ENCODE assay signal across 8 mouse cellular contexts in the genomic region with DNA sequence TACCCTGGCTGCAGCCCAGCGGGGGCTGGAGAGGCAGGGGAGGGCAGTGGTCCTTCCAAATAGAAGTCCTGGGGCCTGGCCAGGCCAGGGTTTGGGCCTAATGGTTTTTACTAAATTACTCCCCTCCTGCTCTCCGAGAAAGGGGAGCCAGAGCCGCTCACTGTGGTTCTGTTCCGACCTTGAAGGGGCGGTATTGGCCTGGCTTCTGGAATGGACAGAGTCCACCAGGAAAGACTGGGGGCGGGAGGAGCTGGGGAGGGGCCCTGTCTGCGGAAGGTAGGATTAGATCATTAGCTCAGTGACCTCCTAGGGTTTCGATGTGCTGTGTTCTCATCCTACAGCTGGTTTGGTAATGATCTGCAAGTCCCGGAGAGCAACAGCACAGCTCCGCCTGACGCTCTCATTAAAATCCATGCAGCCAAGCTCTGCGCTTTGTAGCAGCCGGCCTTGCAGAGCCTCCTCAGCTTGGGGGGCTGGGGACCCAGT. TPM values are rescaled to one million over a fixed set of nuclear protein-coding genes. Genes with fewer than 3 reads are reported as not detected.
DNase-seq lines count a peak whose midpoint lies in the region; ATAC-seq lines count a peak whose summit lies in the region.
"Had no signal": no experiment of that assay in that cellular context is flagged by ENCODE, and none has a peak within 500 bp of the region (broad histone marks: within the 10 kb centered on the region; RNA-seq: fewer than 3 reads in every experiment).

No protein-coding gene starts in this region.

- H3K9ac ChIP-seq in lung, embryonic 15.5 days, result no peak overlapping the region
- peak overlapping the region; percentile 35 for H3K9ac ChIP-seq in heart, embryonic 14.5 days (ENCODE audit: low read length)
- peak overlapping the region; percentile 30; the same call in 1 of the 2 replicates for H3K9ac ChIP-seq in neural tube, embryonic 15.5 days (replicated peaks)

- peaks cover 57% of the 10 kb centered on the region for H3K4me1 ChIP-seq in lung, embryonic 15.5 days
- H3K4me1 ChIP-seq in heart, embryonic 14.5 days (ENCODE audit: control insufficient read depth in 2 of 2, insufficient read depth in 2 of 2, low read length in 2 of 2), result peaks cover 50 to 55% of the 10 kb centered on the region in 2 experiments
- peaks cover 58% of the 10 kb centered on the region for H3K4me1 ChIP-seq in neural tube, embryonic 15.5 days

- H3K9me3 ChIP-seq in lung, embryonic 15.5 days, result no peaks in the 10 kb centered on the region
- H3K9me3 ChIP-seq in heart, embryonic 14.5 days (ENCODE audit: control insufficient read depth, low read length), result no peaks in the 10 kb centered on the region
- H3K9me3 ChIP-seq in neural tube, embryonic 15.5 days (replicated peaks), result no peaks in the 10 kb centered on the region

- H3K36me3 ChIP-seq in lung, embryonic 15.5 days, result peaks cover 41% of the 10 kb centered on the region
- H3K36me3 ChIP-seq in heart, embryonic 14.5 days (ENCODE audit: control insufficient read depth, insufficient read depth, low read length), result peaks cover 49% of the 10 kb centered on the region
- H3K36me3 ChIP-seq in neural tube, embryonic 15.5 days, result peaks cover 26% of the 10 kb centered on the region

- no peak for DNase-seq in lung, postnatal 25 days (ENCODE audit: low spot score)
- DNase-seq in kidney, postnatal 10 days, result peak; percentile 73
- DNase-seq in right cerebral cortex, adult 2 months (ENCODE audit: low spot score in 2 of 2), result no peak
- DNase-seq in B cell, adult 2 months, result no peak

- H3K4me3 ChIP-seq in lung, embryonic 15.5 days, result no peak overlapping the region
- H3K4me3 ChIP-seq in heart, embryonic 14.5 days (ENCODE audit: control insufficient read depth in 1 of 2, insufficient read depth in 1 of 2, low read depth in 1 of 2, low read length in 2 of 2), result no peak overlapping the region
- no peak overlapping the region for H3K4me3 ChIP-seq in neural tube, embryonic 15.5 days (replicated peaks)

- peak overlapping the region; percentile 65 for H3K27ac ChIP-seq in lung, embryonic 15.5 days
- peak overlapping the region; percentile 76 to 90 for H3K27ac ChIP-seq in heart, embryonic 14.5 days (replicated peaks in 1 of 2; ENCODE audit: control insufficient read depth in 1 of 2, insufficient read depth in 1 of 2, low read depth in 2 of 2, low read length in 2 of 2)
- H3K27ac ChIP-seq in neural tube, embryonic 15.5 days (replicated peaks), result peak overlapping the region; percentile 86

- 37% methylated on average over 13 of the region's 13 CpGs for WGBS in lung, embryonic 15.5 days
- 41% methylated on average over 13 of the region's 13 CpGs for WGBS in heart, embryonic 14.5 days
- 13% methylated on average over 13 of the region's 13 CpGs for WGBS in neural tube, embryonic 15.5 days

- no peak overlapping the region for H3K4me2 ChIP-seq in lung, embryonic 15.5 days
- H3K4me2 ChIP-seq in heart, embryonic 14.5 days (ENCODE audit: low read length), result no peak overlapping the region
- H3K4me2 ChIP-seq in neural tube, embryonic 15.5 days, result peak overlapping the region; percentile 2; the same call in 1 of the 2 replicates

- H3K27me3 ChIP-seq in lung, embryonic 15.5 days, result no peaks in the 10 kb centered on the region
- H3K27me3 ChIP-seq in heart, embryonic 14.5 days (ENCODE audit: control insufficient read depth, insufficient read depth, low read length), result no peaks in the 10 kb centered on the region
- no peaks in the 10 kb centered on the region for H3K27me3 ChIP-seq in neural tube, embryonic 15.5 days (replicated peaks)

- no peak for ATAC-seq in lung, embryonic 15.5 days (ENCODE audit: borderline replicate concordance, extremely low read depth, low FRiP score, low TSS enrichment)
- ATAC-seq in heart, embryonic 14.5 days (ENCODE audit: insufficient number of reproducible peaks, insufficient read depth, low FRiP score, low read depth), result no peak
- peak; percentile 45 for ATAC-seq in neural tube, embryonic 15.5 days (ENCODE audit: low FRiP score)

RNA-seq across cellular contexts. Expression of gene Cd164l2, which starts 14.1 kb away (rescaled TPM):
- 8.2 and 8.5 TPM in 2 replicates for polyA plus RNA-seq in lung, embryonic 15.5 days (2015; fragmentation: Nextera tagmentation; extraction: Ambion mirVana)
- polyA plus RNA-seq in heart, embryonic 14.5 days (2014; fragmentation: Nextera tagmentation; extraction: Ambion mirVana), result 0.42 and 0.82 TPM in 2 replicates
- 2.6 and 3.9 TPM in 2 replicates for polyA plus RNA-seq in neural tube, embryonic 15.5 days (2015; fragmentation: Nextera tagmentation; extraction: Ambion mirVana)
- polyA plus RNA-seq: liver, adult 2 months had no signal

RNA-seq across cellular contexts. Expression of gene Gpr3, which starts 14.5 kb away (rescaled TPM):
- 0.10 TPM in 1 of 2 replicates, not detected in the other for polyA plus RNA-seq in lung, embryonic 15.5 days (2015; fragmentation: Nextera tagmentation; extraction: Ambion mirVana)
- polyA plus RNA-seq in heart, embryonic 14.5 days (2014; fragmentation: Nextera tagmentation; extraction: Ambion mirVana), result 0.20 and 0.58 TPM in 2 replicates
- polyA plus RNA-seq in neural tube, embryonic 15.5 days (2015; fragmentation: Nextera tagmentation; extraction: Ambion mirVana), result 1.3 and 2.5 TPM in 2 replicates
- polyA plus RNA-seq: liver, adult 2 months had no signal

RNA-seq across cellular contexts. Expression of gene Map3k6, which starts 42.8 kb away (rescaled TPM):
- 3.0 and 3.1 TPM in 2 replicates for polyA plus RNA-seq in lung, embryonic 15.5 days (2015; fragmentation: Nextera tagmentation; extraction: Ambion mirVana)
- 1.6 and 2.3 TPM in 2 replicates for polyA plus RNA-seq in heart, embryonic 14.5 days (2014; fragmentation: Nextera tagmentation; extraction: Ambion mirVana)
- 3.0 and 4.0 TPM in 2 replicates for polyA plus RNA-seq in neural tube, embryonic 15.5 days (2015; fragmentation: Nextera tagmentation; extraction: Ambion mirVana)
